Comparison of ENCODE assay signal across 8 mouse cellular contexts in the genomic region with DNA sequence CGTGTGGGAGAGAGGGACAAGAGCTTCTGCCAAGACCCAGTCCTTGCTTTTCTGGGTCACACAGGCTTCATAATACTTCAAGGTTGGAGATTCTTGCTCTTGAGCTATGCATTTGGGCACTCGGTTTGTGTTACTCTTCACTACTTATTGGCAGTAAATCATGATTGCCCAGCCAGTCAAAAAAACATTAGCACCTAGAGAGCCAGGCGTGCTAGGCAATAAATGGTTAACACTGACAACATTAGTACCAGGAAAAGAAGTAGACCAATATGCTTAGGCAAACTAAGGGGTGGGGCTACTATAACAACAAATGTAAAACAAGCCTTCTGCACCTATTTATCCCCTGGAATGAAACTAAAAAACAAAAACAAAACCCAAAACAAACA. TPM values are rescaled to one million over a fixed set of nuclear protein-coding genes. Genes with fewer than 3 reads are reported as not detected.
DNase-seq lines count a peak whose midpoint lies in the region; ATAC-seq and TF ChIP-seq lines count a peak whose summit lies in the region.

No protein-coding gene starts in this region.

- peak overlapping the region; percentile 97 for H3K4me3 ChIP-seq in heart, embryonic 12.5 days
- H3K4me3 ChIP-seq in ES-Bruce4 (ENCODE audit: low read depth, low read length): peak overlapping the region; percentile 72
- H3K4me3 ChIP-seq in hindbrain, embryonic 11.5 days (ENCODE audit: low read depth, low read length): peak overlapping the region; percentile 64; the same call in 1 of the 2 replicates

- ATAC-seq in heart, embryonic 12.5 days (ENCODE audit: insufficient number of reproducible peaks, low FRiP score): no peak
- ATAC-seq in hindbrain, embryonic 11.5 days (ENCODE audit: low FRiP score): no peak; the same call in 1 of the 2 replicates
- peak; percentile 24 for ATAC-seq in megakaryocyte progenitor cell, adult 5-6 weeks (replicated peaks; ENCODE audit: poor library complexity)

- no peaks in the 10 kb centered on the region for H3K27me3 ChIP-seq in heart, embryonic 12.5 days (replicated peaks)
- no peaks in the 10 kb centered on the region for H3K27me3 ChIP-seq in ES-Bruce4 (ENCODE audit: control insufficient read depth, insufficient read depth, low read length, poor library complexity, severe bottlenecking)
- no peaks in the 10 kb centered on the region for H3K27me3 ChIP-seq in hindbrain, embryonic 11.5 days (ENCODE audit: control insufficient read depth, insufficient read depth, low read length)

- H3K4me1 ChIP-seq in heart, embryonic 12.5 days (replicated peaks): peaks cover 42% of the 10 kb centered on the region
- peaks cover 5% of the 10 kb centered on the region for H3K4me1 ChIP-seq in ES-Bruce4 (ENCODE audit: control insufficient read depth, insufficient read depth, low read length)
- H3K4me1 ChIP-seq in hindbrain, embryonic 11.5 days (replicated peaks; ENCODE audit: control insufficient read depth, insufficient read depth, low read length): no peaks in the 10 kb centered on the region

- peak overlapping the region; percentile 97 for H3K9ac ChIP-seq in heart, embryonic 12.5 days
- peak overlapping the region; percentile 91; the same call in 1 of the 2 replicates for H3K9ac ChIP-seq in ES-Bruce4 (ENCODE audit: low read depth, poor library complexity, severe bottlenecking)
- H3K9ac ChIP-seq in hindbrain, embryonic 11.5 days (ENCODE audit: low read depth, low read length): peak overlapping the region; percentile 79; the same call in 1 of the 2 replicates

- peak overlapping the region; percentile 97 for H3K27ac ChIP-seq in heart, embryonic 12.5 days (ENCODE audit: poor library complexity, severe bottlenecking)
- peak overlapping the region; percentile 23 for H3K27ac ChIP-seq in ES-Bruce4 (ENCODE audit: insufficient read depth, low read length)
- no peak overlapping the region for H3K27ac ChIP-seq in hindbrain, embryonic 11.5 days (ENCODE audit: low read depth, low read length)

- H3K4me2 ChIP-seq in heart, embryonic 12.5 days: peak overlapping the region; percentile 80
- H3K4me2 ChIP-seq in hindbrain, embryonic 11.5 days (replicated peaks; ENCODE audit: low read depth, low read length): peak overlapping the region; percentile 96

- 2% methylated on average over 3 of the region's 3 CpGs for WGBS in heart, embryonic 12.5 days
- WGBS in hindbrain, embryonic 11.5 days: 15% methylated on average over 3 of the region's 3 CpGs

- no peaks in the 10 kb centered on the region for H3K9me3 ChIP-seq in heart, embryonic 12.5 days (replicated peaks)
- H3K9me3 ChIP-seq in ES-Bruce4 (replicated peaks; ENCODE audit: control insufficient read depth, insufficient read depth, low read length, poor library complexity, severe bottlenecking): no peaks in the 10 kb centered on the region
- H3K9me3 ChIP-seq in hindbrain, embryonic 11.5 days (ENCODE audit: control insufficient read depth, low read length): no peaks in the 10 kb centered on the region

- DNase-seq in heart, postnatal 4 days: no peak
- no peak for DNase-seq in hindbrain, embryonic 11.5 days (ENCODE audit: low spot score)
- no peak for DNase-seq in gastrocnemius, adult 18-20 months (ENCODE audit: low spot score)
- no peak for DNase-seq in cerebellum, postnatal 36 days
- no peak for DNase-seq in spleen, postnatal 14 days (ENCODE audit: low spot score in 2 of 2)

- no peak for TF ChIP-seq POLR2A in ES-Bruce4 (IDR thresholded peaks at IDR 0.05; ENCODE audit: insufficient read depth, low read length)

- TF ChIP-seq CTCF in ES-Bruce4 (IDR thresholded peaks at IDR 0.05; ENCODE audit: low read depth, low read length): no peak

- no peak for TF ChIP-seq EP300 in ES-Bruce4 (IDR thresholded peaks at IDR 0.05; ENCODE audit: insufficient read depth, low read depth, low read length)

- peaks cover 25% of the 10 kb centered on the region for H3K36me3 ChIP-seq in heart, embryonic 12.5 days
- no peaks in the 10 kb centered on the region; the same call in 1 of the 2 replicates for H3K36me3 ChIP-seq in ES-Bruce4 (ENCODE audit: control insufficient read depth, insufficient read depth, low read length, poor library complexity, severe bottlenecking)
- no peaks in the 10 kb centered on the region for H3K36me3 ChIP-seq in hindbrain, embryonic 11.5 days (ENCODE audit: control insufficient read depth, insufficient read depth, low read length)

RNA-seq across cellular contexts. Expression of gene Mov10, which starts 0.4 kb away (rescaled TPM):
- polyA plus RNA-seq in heart, embryonic 12.5 days (2016; fragmentation: Nextera tagmentation; extraction: Ambion mirVana): 43.4 and 45.0 TPM in 2 replicates
- total RNA-seq in heart, postnatal 4 days (2021): 10 to 100 TPM; 17.1 to 17.2 TPM
- polyA plus RNA-seq in ES-Bruce4 (2011; ENCODE audit: insufficient read depth, insufficient read length, low read depth, missing spikeins): 79.9 and 90.4 TPM in 2 replicates
- 15.1 and 15.2 TPM in 2 replicates for polyA plus RNA-seq in hindbrain, embryonic 11.5 days (2014; fragmentation: Nextera tagmentation; extraction: Ambion mirVana)
- total RNA-seq in megakaryocyte progenitor cell, adult 5-6 weeks (2015): 5.8 and 8.9 TPM in 2 replicates
- 2.0 and 4.4 TPM in 2 replicates for total RNA-seq in megakaryocyte progenitor cell, adult 5-6 weeks (2017)
- 1 to 10 TPM in 1 of 2 experiments, under 1 TPM in 1; 0.71 to 1.6 TPM for total RNA-seq in gastrocnemius, adult 18-20 months (2021)

RNA-seq across cellular contexts. Expression of gene Rhoc, which starts 30.6 kb away (rescaled TPM):
- polyA plus RNA-seq in heart, embryonic 12.5 days (2016; fragmentation: Nextera tagmentation; extraction: Ambion mirVana): 260 and 269 TPM in 2 replicates
- total RNA-seq in heart, postnatal 4 days (2021): 100 to 1,000 TPM; 280 to 281 TPM
- polyA plus RNA-seq in ES-Bruce4 (2011; ENCODE audit: insufficient read depth, insufficient read length, low read depth, missing spikeins): 123 and 125 TPM in 2 replicates
- 99.1 and 105 TPM in 2 replicates for polyA plus RNA-seq in hindbrain, embryonic 11.5 days (2014; fragmentation: Nextera tagmentation; extraction: Ambion mirVana)
- 0.37 TPM in 1 of 2 replicates, not detected in the other for total RNA-seq in megakaryocyte progenitor cell, adult 5-6 weeks (2015)
- not detected in 2 replicates for total RNA-seq in megakaryocyte progenitor cell, adult 5-6 weeks (2017)
- 10 to 100 TPM; 36.1 to 41.4 TPM for total RNA-seq in gastrocnemius, adult 18-20 months (2021)

RNA-seq across cellular contexts. Expression of gene Fam19a3, which starts 37.1 kb away (rescaled TPM):
- 1.3 and 1.6 TPM in 2 replicates for polyA plus RNA-seq in heart, embryonic 12.5 days (2016; fragmentation: Nextera tagmentation; extraction: Ambion mirVana)
- 1 to 10 TPM; 2.4 to 3.7 TPM for total RNA-seq in heart, postnatal 4 days (2021)
- polyA plus RNA-seq in ES-Bruce4 (2011; ENCODE audit: insufficient read depth, insufficient read length, low read depth, missing spikeins): 0.20 and 0.31 TPM in 2 replicates
- polyA plus RNA-seq in hindbrain, embryonic 11.5 days (2014; fragmentation: Nextera tagmentation; extraction: Ambion mirVana): 0.09 TPM in 1 of 2 replicates, not detected in the other
- not detected in 2 replicates for total RNA-seq in megakaryocyte progenitor cell, adult 5-6 weeks (2015)
- not detected in 2 replicates for total RNA-seq in megakaryocyte progenitor cell, adult 5-6 weeks (2017)
- total RNA-seq in gastrocnemius, adult 18-20 months (2021): 1 to 10 TPM; 2.1 to 3.4 TPM

RNA-seq across cellular contexts. Expression of gene Ppm1j, which starts 37.9 kb away (rescaled TPM):
- polyA plus RNA-seq in heart, embryonic 12.5 days (2016; fragmentation: Nextera tagmentation; extraction: Ambion mirVana): 39.2 and 39.3 TPM in 2 replicates
- 10 to 100 TPM; 43.2 to 54.1 TPM for total RNA-seq in heart, postnatal 4 days (2021)
- polyA plus RNA-seq in ES-Bruce4 (2011; ENCODE audit: insufficient read depth, insufficient read length, low read depth, missing spikeins): 21.4 and 23.8 TPM in 2 replicates
- 0.48 and 1.3 TPM in 2 replicates for polyA plus RNA-seq in hindbrain, embryonic 11.5 days (2014; fragmentation: Nextera tagmentation; extraction: Ambion mirVana)
- not detected in 2 replicates for total RNA-seq in megakaryocyte progenitor cell, adult 5-6 weeks (2015)
- total RNA-seq in megakaryocyte progenitor cell, adult 5-6 weeks (2017): not detected in 2 replicates
- 10 to 100 TPM; 28.6 to 35.3 TPM for total RNA-seq in gastrocnemius, adult 18-20 months (2021)

RNA-seq across cellular contexts. Expression of gene St7l, which starts 45.1 kb away (rescaled TPM):
- 26.0 and 30.9 TPM in 2 replicates for polyA plus RNA-seq in heart, embryonic 12.5 days (2016; fragmentation: Nextera tagmentation; extraction: Ambion mirVana)
- 10 to 100 TPM; 21.6 to 22.3 TPM for total RNA-seq in heart, postnatal 4 days (2021)
- 29.4 and 30.0 TPM in 2 replicates for polyA plus RNA-seq in ES-Bruce4 (2011; ENCODE audit: insufficient read depth, insufficient read length, low read depth, missing spikeins)
- polyA plus RNA-seq in hindbrain, embryonic 11.5 days (2014; fragmentation: Nextera tagmentation; extraction: Ambion mirVana): 35.3 and 43.8 TPM in 2 replicates
- 22.8 and 34.5 TPM in 2 replicates for total RNA-seq in megakaryocyte progenitor cell, adult 5-6 weeks (2015)
- total RNA-seq in megakaryocyte progenitor cell, adult 5-6 weeks (2017): 28.3 and 30.7 TPM in 2 replicates
- total RNA-seq in gastrocnemius, adult 18-20 months (2021): 10 to 100 TPM; 19.1 to 27.4 TPM

Comparison
In these comparisons a context has a peak if more than half of its experiments do, and no peak if none do; other contexts are left out.
1. RNA of gene Rhoc, which starts 30.6 kb away (total RNA-seq): 280 to 281 TPM in heart, postnatal 4 days and 36.1 to 41.4 TPM in gastrocnemius, adult 18-20 months; 0.37 TPM in megakaryocyte progenitor cell, adult 5-6 weeks; every median in the first group is over 10 times any median in the second.
2. Peak in every context shown above with its lines, with median percentiles within 50 percentile points of each other: H3K4me3 ChIP-seq and H3K9ac ChIP-seq.